Mouse (Mus musculus): ENCODE data around the gene Vmn1r202.
"Not testable (repeated sequence)": the region's sequence is repeated elsewhere in the genome, so short reads cannot be mapped to it uniquely, and the experiment has no call there.

Gene Vmn1r202

DNA sequence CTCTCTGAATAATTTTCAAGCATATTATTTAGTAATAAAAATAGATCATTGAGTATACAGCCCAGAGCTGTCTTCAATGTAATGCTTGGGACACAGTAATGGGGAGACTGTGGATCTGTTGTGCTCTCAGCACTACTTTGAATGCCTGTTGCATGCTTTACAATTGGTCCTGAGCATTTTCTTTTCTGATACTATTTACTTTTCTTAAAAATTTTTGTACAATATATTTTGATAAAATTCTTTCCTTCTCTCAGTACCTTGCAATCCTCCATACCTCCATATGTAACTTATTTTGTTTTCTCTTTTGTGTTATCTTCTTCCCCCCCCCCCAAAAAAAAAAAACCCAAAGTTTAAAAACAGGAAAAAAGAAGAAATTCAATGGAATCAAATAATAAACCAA, at the start of gene Vmn1r202:
Gene Vmn1r202, minus strand, starts transcription at position 101 of the 400 bp plus-strand sequence.
- DNase-seq (ENCODE audit: low read depth, low spot score), result no peak

- DNase-seq (ENCODE audit: low read depth, low spot score), result not testable (repeated sequence)
Measured at GRCm38 (mm10) chr13:22552898-22553297, 47.7 kb upstream of the Vmn1r202 start, which contains the start of gene Vmn1r204. Gene Vmn1r204 (plus strand): TSS chr13:22553198.

DNA sequence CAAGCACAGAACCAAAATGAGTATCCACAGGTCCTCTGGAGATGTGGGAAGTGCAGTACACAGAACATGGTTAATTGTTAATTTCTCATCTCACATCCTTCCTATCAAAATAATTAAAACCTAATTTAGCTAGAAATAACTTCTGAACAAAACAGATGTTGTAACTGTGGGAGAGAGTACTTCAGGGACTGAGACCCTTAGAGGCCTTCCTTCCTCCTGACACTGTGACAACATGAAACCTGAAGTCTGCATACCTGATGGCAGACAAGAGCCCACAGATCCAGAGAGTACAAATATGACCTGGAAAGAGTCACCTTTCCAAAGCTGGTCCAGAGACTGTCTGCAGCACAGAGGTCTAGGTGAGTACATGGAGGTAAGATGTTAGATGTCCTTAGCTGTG, 12.6 kb upstream of the Vmn1r202 start, which contains the start of gene Vmn1r203:
Gene Vmn1r203, plus strand, starts transcription at position 301 of the 400 bp plus-strand sequence.
- DNase-seq (ENCODE audit: low read depth, low spot score), result no peak

- no peak for DNase-seq (ENCODE audit: low read depth, low spot score)
Measured at GRCm38 (mm10) chr13:22502431-22502830, 2.8 kb downstream of the Vmn1r202 start.

- no peak for DNase-seq (ENCODE audit: low read depth, low spot score)
Measured at GRCm38 (mm10) chr13:22471623-22472022, 33.6 kb downstream of the Vmn1r202 start, which contains the start of gene Vmn1r201. Gene Vmn1r201 (plus strand): TSS chr13:22471923.

DNA sequence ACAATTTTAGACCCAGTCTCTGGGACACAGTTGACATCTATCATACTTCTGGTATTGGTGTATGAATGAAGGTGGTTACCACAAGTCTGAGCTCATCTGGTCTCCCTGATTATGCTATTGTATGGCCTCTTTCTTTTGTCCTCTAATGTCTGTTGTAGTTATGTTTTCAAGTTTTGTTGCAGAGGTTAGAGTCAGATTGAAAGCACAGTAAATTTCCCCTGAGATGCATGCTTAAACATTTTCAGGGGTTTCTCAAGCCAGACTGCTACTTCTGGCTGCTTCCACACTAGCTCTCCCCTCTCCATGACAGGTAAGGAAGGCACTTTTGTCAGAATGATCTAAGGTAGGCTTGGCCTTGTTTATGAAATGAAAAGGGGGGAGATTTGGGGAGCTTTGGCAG, 50.0 kb downstream of the Vmn1r202 start:
- DNase-seq (ENCODE audit: low read depth, low spot score), result no peak
